Mouse (Mus musculus): Measurements from ENCODE around the gene Gpatch2.

- TF ChIP-seq CTCF (IDR thresholded peaks at IDR 0.05; ENCODE audit: control insufficient read depth, insufficient read depth, low read length) (no peak), POLR2A (IDR thresholded peaks at IDR 0.05; ENCODE audit: borderline replicate concordance, control insufficient read depth, low read depth, low read length) (no peak)
Observed at GRCm38 (mm10) chr1:187313323-187313722, 98.0 kb downstream of the Gpatch2 start.

Measured in bone marrow, adult 2 months (tissue).